Mouse (Mus musculus) heart, embryonic 16.5 days (tissue): ENCODE data around the gene Gm525. TPM values are rescaled to one million over a fixed set of nuclear protein-coding genes. Genes with fewer than 3 reads are reported as not detected.
"Not testable (repeated sequence)": the region's sequence is repeated elsewhere in the genome, so short reads cannot be mapped to it uniquely, and the experiment has no call there.

ENCODE experiments used
- ATAC-seq: fragments of 200-750 bp; cut with Nextera tagmentation; replicated peaks from 2 replicates; pipeline ENCODE4 v1.8.0; 2017; ENCODE audit warnings: moderate number of reproducible peaks; ENCODE audit not compliant: insufficient read depth, low FRiP score; ENCODE audit errors: extremely low read depth
- H3K27ac ChIP-seq: fragments of 300-500 bp; sonication (generic); 2 replicates; pipeline ENCODE4 v1.5.1; 2014; ENCODE audit warnings: mild to moderate bottlenecking, low read length, control low read depth, moderate library complexity
- H3K27me3 ChIP-seq: fragments of 300-500 bp; sonication (generic); 2 replicates; pipeline ENCODE4 v1.6.1; 2014; ENCODE audit warnings: low read length, mixed read lengths; ENCODE audit not compliant: control insufficient read depth, insufficient read depth
- H3K36me3 ChIP-seq: fragments of 300-500 bp; sonication (generic); 2 replicates; pipeline ENCODE4 v1.6.1; 2014; ENCODE audit not compliant: control insufficient read depth, insufficient read depth
- H3K4me1 ChIP-seq: fragments of 300-500 bp; sonication (generic); 2 replicates; pipeline ENCODE4 v1.6.1; 2014; ENCODE audit warnings: low read length, mixed read lengths; ENCODE audit not compliant: control insufficient read depth, insufficient read depth
- H3K4me2 ChIP-seq: fragments of 300-500 bp; sonication (generic); 2 replicates; pipeline ENCODE4 v1.6.1; 2014; ENCODE audit warnings: low read depth, mild to moderate bottlenecking, control low read depth, low read length
- H3K4me3 ChIP-seq: fragments of 300-500 bp; sonication (generic); 2 replicates; pipeline ENCODE4 v1.5.1; 2014; ENCODE audit warnings: mild to moderate bottlenecking, control low read depth, low read length
- H3K9ac ChIP-seq: fragments of 300-500 bp; sonication (generic); 2 replicates; pipeline ENCODE4 v1.6.1; 2014; ENCODE audit warnings: low read length, control low read depth
- H3K9me3 ChIP-seq: fragments of 300-500 bp; sonication (generic); replicated peaks from 2 replicates; pipeline ENCODE4 v1.6.1; 2016; ENCODE audit warnings: low read length; ENCODE audit not compliant: control insufficient read depth
- WGBS: fragments of 180-500 bp; shearing (Covaris S2); extraction: QIAGEN DNeasy Blood & Tissue Kit; methylation state at CpG from one replicate; pipeline ENCODE4 v1.1.7; 2014; 5-methylcytosine and 5-hydroxymethylcytosine counted together
- polyA plus RNA-seq: library from polyadenylated mRNA; unstranded; fragments of >200 nt; fragmentation: Nextera tagmentation; extraction: Ambion mirVana; gene quantifications from 2 replicates; pipeline ENCODE4 v1.2.1, GENCODE M21; 2015

Gm525 gene
- polyA plus RNA-seq, 1 experiment from 2014 or later, result 9.1 TPM

DNA sequence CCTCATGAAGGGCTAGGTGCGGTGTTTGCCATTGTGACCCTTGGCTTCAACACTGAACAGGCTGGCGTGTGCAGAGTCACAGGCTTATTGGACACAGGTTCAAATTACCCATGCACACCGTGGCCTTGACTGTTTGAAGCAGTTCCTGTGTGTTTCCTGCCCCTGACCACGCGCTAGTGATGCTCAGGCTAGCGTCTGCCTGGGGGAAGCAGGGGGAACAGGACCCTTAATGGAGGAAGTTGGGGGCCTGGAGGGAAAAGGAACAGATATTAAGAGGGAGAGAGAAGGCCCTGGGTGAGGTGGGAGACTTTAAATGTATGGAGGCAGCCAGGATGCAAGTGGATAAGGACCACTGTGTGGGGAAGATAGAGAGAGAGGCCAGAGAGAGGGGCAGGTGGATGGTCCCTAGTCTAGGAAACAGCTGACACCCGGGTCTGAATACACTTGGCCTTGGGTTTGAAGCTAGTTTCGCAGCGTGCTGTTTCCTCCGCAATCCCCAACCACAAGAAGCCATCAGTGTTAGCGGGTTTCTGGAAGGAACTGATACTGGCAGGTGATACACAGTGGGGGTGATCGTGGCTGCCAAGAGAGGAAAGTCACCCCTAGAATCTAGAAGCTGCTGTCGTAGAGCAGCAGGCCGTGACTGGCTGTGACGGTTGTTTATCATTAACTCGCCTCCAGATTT, 5.5 kb downstream of the Gm525 start:
- Histone ChIP-seq H3K27me3 (no peaks in the 10 kb centered on the region), H3K9me3 (no peaks in the 10 kb centered on the region), H3K4me2 (no peak overlapping the region), H3K4me1 (peaks cover 5% of the 10 kb centered on the region), H3K9ac (no peak overlapping the region), H3K27ac (peak overlapping the region; percentile 13; the same call in 1 of the 2 replicates), H3K4me3 (no peak overlapping the region), H3K36me3 (no peaks in the 10 kb centered on the region)
- WGBS, result 76% methylated on average over 16 of the region's 16 CpGs
- ATAC-seq, result no peak

DNA sequence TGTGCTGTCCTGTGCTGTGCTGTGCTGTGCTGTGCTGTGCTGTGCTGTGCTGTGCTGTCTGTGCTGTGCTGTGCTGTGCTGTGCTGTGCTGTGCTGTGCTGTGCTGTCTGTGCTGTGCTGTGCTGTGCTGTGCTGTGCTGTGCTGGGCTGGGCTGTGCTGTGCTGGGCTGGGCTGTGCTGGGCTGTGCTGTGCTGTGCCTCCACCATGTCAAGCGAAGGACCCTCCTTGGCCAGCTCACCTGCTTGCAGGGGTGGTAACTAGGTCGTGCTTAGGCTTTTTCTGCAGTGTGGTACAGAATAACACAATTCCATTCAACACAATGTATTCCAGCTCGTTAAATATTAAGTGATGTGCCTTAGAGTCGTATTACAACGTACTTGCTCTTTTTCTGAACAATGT, 8.3 kb downstream of the Gm525 start:
- H3K9me3 ChIP-seq, H3K36me3 ChIP-seq, ATAC-seq, H3K27ac ChIP-seq, H3K4me2 ChIP-seq, H3K9ac ChIP-seq, H3K4me1 ChIP-seq, H3K4me3 ChIP-seq, H3K27me3 ChIP-seq: not testable (repeated sequence)
- WGBS, result 73% methylated on average over 5 of the region's 5 CpGs

GRCm38 (mm10) chr11:89082691-89083090, 9.1 kb downstream of the Gm525 start:
- not testable (repeated sequence) for H3K36me3 ChIP-seq, H3K4me2 ChIP-seq, H3K27ac ChIP-seq, H3K4me1 ChIP-seq, ATAC-seq, H3K9ac ChIP-seq, H3K9me3 ChIP-seq, H3K4me3 ChIP-seq, H3K27me3 ChIP-seq
- 79% methylated on average over 3 of the region's 3 CpGs for WGBS

DNA sequence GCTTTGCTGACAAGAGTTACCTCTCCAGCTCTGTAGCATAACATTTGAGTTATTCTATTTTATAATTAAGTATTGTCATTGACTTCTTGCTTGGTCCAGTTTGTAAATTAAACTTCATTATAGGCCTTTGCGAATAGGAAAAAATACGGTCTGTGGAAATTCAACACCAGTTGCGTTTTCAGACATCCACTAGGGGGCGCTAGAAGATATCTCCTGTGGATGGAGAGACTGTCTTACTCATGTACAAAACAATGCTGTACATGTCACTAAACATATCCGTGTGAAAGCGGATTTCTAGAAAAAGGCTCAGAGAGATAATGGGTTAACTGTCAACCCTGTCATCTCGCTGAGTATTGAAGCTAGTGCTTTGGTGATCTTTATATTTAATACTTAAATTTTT, 11.0 kb downstream of the Gm525 start:
- H3K4me1 ChIP-seq, result no peaks in the 10 kb centered on the region
- H3K4me3 ChIP-seq, result no peak overlapping the region
- no peak for ATAC-seq
- H3K4me2 ChIP-seq, result no peak overlapping the region
- WGBS, result 37% methylated on average over 7 of the region's 7 CpGs
- no peaks in the 10 kb centered on the region for H3K9me3 ChIP-seq
- no peaks in the 10 kb centered on the region for H3K27me3 ChIP-seq
- no peaks in the 10 kb centered on the region for H3K36me3 ChIP-seq
- no peak overlapping the region for H3K27ac ChIP-seq
- no peak overlapping the region for H3K9ac ChIP-seq

- Histone ChIP-seq H3K4me2 (no peak overlapping the region), H3K27ac (no peak overlapping the region), H3K4me1 (no peaks in the 10 kb centered on the region), H3K27me3 (no peaks in the 10 kb centered on the region), H3K9ac (no peak overlapping the region), H3K36me3 (no peaks in the 10 kb centered on the region), H3K4me3 (no peak overlapping the region), H3K9me3 (no peaks in the 10 kb centered on the region)
- WGBS, result 78% methylated on average over 10 of the region's 10 CpGs
- ATAC-seq, result no peak
Measured at GRCm38 (mm10) chr11:89086208-89086809, 12.7 kb downstream of the Gm525 start.

- H3K27me3 ChIP-seq, result no peaks in the 10 kb centered on the region
- H3K9me3 ChIP-seq, result no peaks in the 10 kb centered on the region
- H3K36me3 ChIP-seq, result no peaks in the 10 kb centered on the region
- no peak overlapping the region for H3K4me2 ChIP-seq
- H3K4me1 ChIP-seq, result no peaks in the 10 kb centered on the region
- no peak for ATAC-seq
- WGBS, result 83% methylated on average over 4 of the region's 4 CpGs
- H3K9ac ChIP-seq, result no peak overlapping the region
- H3K4me3 ChIP-seq, result no peak overlapping the region
- no peak overlapping the region for H3K27ac ChIP-seq
Measured at GRCm38 (mm10) chr11:89088754-89089153, 15.1 kb downstream of the Gm525 start.

DNA sequence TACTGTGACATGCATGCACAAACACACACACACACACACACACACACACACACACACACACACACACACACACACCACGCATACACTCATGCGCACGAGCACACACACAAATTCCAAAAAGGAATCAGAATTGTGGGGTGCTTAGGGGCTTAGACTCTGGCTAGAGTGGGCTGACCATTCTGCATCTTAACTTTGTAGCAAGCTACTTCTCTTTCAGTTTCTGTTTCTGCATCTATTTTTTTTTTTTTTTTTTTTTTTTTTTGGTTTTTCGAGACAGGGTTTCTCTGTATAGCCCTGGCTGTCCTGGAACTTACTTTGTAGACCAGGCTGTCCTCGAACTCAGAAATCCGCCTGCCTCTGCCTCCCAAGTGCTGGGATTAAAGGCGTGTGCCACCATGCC, 16.7 kb downstream of the Gm525 start:
- H3K9ac ChIP-seq, ATAC-seq, H3K27me3 ChIP-seq, H3K4me3 ChIP-seq, H3K36me3 ChIP-seq, H3K9me3 ChIP-seq, H3K27ac ChIP-seq, H3K4me1 ChIP-seq, H3K4me2 ChIP-seq: not testable (repeated sequence)
- 95% methylated on average over 6 of the region's 7 CpGs for WGBS

DNA sequence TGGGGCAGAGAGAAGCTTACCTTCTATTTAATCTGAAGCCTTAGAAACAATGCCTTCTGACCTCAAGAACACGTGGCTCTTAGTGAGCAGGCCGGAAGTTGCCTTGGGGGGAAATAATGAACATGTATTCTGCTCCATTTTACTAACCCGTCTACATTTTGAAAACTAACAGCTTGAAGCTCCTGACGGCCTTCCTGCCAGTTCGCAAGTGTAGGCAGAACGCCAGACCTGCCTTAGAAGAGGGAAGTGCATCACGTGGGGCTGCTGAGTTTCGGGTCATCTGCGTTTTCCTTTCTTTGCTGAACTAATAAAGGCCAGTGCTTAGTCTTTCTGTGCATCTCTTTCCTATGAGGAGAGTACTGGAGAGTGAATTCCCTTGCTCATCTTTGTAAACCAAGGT, 19.1 kb downstream of the Gm525 start:
- 56% methylated on average over 9 of the region's 9 CpGs for WGBS
- H3K27ac ChIP-seq, result no peak overlapping the region; the same call in 1 of the 2 replicates
- no peaks in the 10 kb centered on the region for H3K36me3 ChIP-seq
- H3K4me2 ChIP-seq, result no peak overlapping the region
- no peaks in the 10 kb centered on the region for H3K9me3 ChIP-seq
- H3K4me1 ChIP-seq, result no peaks in the 10 kb centered on the region
- no peak overlapping the region for H3K9ac ChIP-seq
- no peaks in the 10 kb centered on the region for H3K27me3 ChIP-seq
- H3K4me3 ChIP-seq, result no peak overlapping the region
- ATAC-seq, result no peak

DNA sequence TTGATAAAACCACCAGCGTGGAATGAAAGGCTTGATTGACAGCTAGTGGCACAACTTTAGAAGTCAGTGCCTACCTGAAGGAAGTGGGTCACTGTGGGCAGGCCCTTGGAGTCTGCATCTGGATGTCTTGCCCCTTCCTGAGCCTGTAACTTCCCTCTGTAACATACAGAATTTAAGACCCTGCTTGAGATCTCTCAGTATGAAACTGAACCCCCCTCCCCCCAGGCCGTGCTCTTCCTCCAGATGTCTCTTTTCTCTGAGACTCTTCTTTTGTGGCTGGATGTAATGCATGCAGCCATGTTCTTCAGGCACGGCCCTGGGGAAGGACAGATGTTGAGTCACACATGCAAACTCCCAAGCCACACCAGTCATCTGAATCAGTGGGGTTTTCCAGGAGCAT, 21.7 kb downstream of the Gm525 start:
- peak; percentile 53 for ATAC-seq
- H3K4me1 ChIP-seq, result no peaks in the 10 kb centered on the region
- no peaks in the 10 kb centered on the region for H3K9me3 ChIP-seq
- H3K9ac ChIP-seq, result no peak overlapping the region
- no peak overlapping the region for H3K4me2 ChIP-seq
- WGBS, result 69% methylated on average over 3 of the region's 3 CpGs
- no peak overlapping the region for H3K4me3 ChIP-seq
- peak overlapping the region; percentile 35; the same call in 1 of the 2 replicates for H3K27ac ChIP-seq
- H3K27me3 ChIP-seq, result no peaks in the 10 kb centered on the region
- H3K36me3 ChIP-seq, result no peaks in the 10 kb centered on the region
